Mouse (Mus musculus) forebrain, embryonic 12.5 days (tissue): Measurements from ENCODE around the gene Slc22a12. TPM values are rescaled to one million over a fixed set of nuclear protein-coding genes. Genes with fewer than 3 reads are reported as not detected.

Experiments
- ATAC-seq: fragments of 200-750 bp; cut with Nextera tagmentation; 2 replicates; pipeline ENCODE4 v1.8.0; 2017; ENCODE audit warnings: moderate TSS enrichment; ENCODE audit not compliant: low FRiP score
- H3K27ac ChIP-seq: fragments of 300-500 bp; sonication (generic); 2 replicates; pipeline ENCODE4 v1.5.1; 2016; ENCODE audit warnings: mild to moderate bottlenecking
- H3K27me3 ChIP-seq: fragments of 300-500 bp; sonication (generic); 2 replicates; pipeline ENCODE4 v1.6.1; 2016; ENCODE audit warnings: mild to moderate bottlenecking
- H3K36me3 ChIP-seq: fragments of 300-500 bp; sonication (generic); replicated peaks from 2 replicates; pipeline ENCODE4 v1.6.1; 2016; ENCODE audit warnings: mild to moderate bottlenecking
- H3K4me1 ChIP-seq: fragments of 300-500 bp; sonication (generic); 2 replicates; pipeline ENCODE4 v1.6.1; 2016
- H3K4me2 ChIP-seq: fragments of 300-500 bp; sonication (generic); 2 replicates; pipeline ENCODE4 v1.6.1; 2016; ENCODE audit warnings: mild to moderate bottlenecking, moderate library complexity
- H3K4me3 ChIP-seq: fragments of 300-500 bp; sonication (generic); replicated peaks from 2 replicates; pipeline ENCODE4 v1.5.1; 2016; ENCODE audit warnings: mild to moderate bottlenecking
- H3K9ac ChIP-seq: fragments of 300-500 bp; sonication (generic); 2 replicates; pipeline ENCODE4 v1.6.1; 2016; ENCODE audit warnings: mild to moderate bottlenecking
- H3K9me3 ChIP-seq: fragments of 300-500 bp; sonication (generic); 2 replicates; pipeline ENCODE4 v1.6.1; 2016
- WGBS: fragments of 180-500 bp; shearing (Covaris S2); methylation state at CpG from one replicate; pipeline ENCODE4 v1.1.7; 2016; 5-methylcytosine and 5-hydroxymethylcytosine counted together
- polyA plus RNA-seq: library from polyadenylated mRNA; unstranded; fragments of >200 nt; fragmentation: Nextera tagmentation; extraction: Ambion mirVana; gene quantifications from 2 replicates; pipeline ENCODE4 v1.2.1, GENCODE M21; 2016

Slc22a12 gene
- polyA plus RNA-seq, 1 experiment from 2014 or later = not detected

GRCm38 (mm10) chr19:6538546-6538945 is 4.3 kb downstream of the Slc22a12 start:
- no peak overlapping the region for H3K4me2 ChIP-seq
- WGBS = 96% methylated on average over 6 of the region's 6 CpGs
- no peak for ATAC-seq

GRCm38 (mm10) chr19:6537526-6537925 is 5.3 kb downstream of the Slc22a12 start:
- Histone ChIP-seq H3K27ac (no peak overlapping the region), H3K4me2 (no peak overlapping the region), H3K9ac (no peak overlapping the region), H3K9me3 (no peaks in the 10 kb centered on the region), H3K4me1 (peaks cover 18% of the 10 kb centered on the region), H3K4me3 (no peak overlapping the region), H3K36me3 (no peaks in the 10 kb centered on the region), H3K27me3 (no peaks in the 10 kb centered on the region)
- ATAC-seq = no peak
- 76% methylated on average over 8 of the region's 8 CpGs for WGBS

More at GRCm38 (mm10) chr19:6538546-6538945, 4.3 kb downstream of the Slc22a12 start:
- no peak overlapping the region for H3K27ac ChIP-seq
- no peak overlapping the region for H3K9ac ChIP-seq
- H3K36me3 ChIP-seq = no peaks in the 10 kb centered on the region
- H3K4me3 ChIP-seq = no peak overlapping the region
- no peaks in the 10 kb centered on the region for H3K27me3 ChIP-seq
- no peaks in the 10 kb centered on the region for H3K9me3 ChIP-seq
- peaks cover 13% of the 10 kb centered on the region for H3K4me1 ChIP-seq

DNA sequence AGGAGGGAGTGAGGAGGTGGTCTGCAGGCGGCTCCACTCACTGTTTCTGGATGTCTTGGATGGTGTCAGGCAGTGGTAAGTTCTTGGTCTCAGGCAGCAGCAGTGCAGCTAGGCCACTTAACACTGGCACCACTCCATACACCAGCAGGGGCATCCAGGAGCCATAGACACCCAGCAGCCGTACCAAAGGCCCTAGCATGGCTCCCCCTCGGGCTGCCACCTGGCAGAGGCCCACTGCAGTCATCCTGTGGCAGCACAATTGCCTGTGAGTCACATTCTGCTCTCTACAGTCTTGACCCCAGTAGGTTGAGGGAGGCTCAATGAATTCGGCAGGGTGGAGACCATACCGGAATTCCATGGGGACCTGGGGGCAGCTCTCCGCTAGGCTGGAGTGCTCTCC is 6.1 kb downstream of the Slc22a12 start:
- Histone ChIP-seq H3K4me2 (no peak overlapping the region), H3K4me3 (no peak overlapping the region), H3K27me3 (peaks cover 4% of the 10 kb centered on the region; the same call in 1 of the 2 replicates), H3K36me3 (no peaks in the 10 kb centered on the region), H3K9me3 (no peaks in the 10 kb centered on the region), H3K27ac (no peak overlapping the region), H3K4me1 (peaks cover 26% of the 10 kb centered on the region), H3K9ac (no peak overlapping the region)
- 61% methylated on average over 6 of the region's 6 CpGs for WGBS
- ATAC-seq = no peak

DNA sequence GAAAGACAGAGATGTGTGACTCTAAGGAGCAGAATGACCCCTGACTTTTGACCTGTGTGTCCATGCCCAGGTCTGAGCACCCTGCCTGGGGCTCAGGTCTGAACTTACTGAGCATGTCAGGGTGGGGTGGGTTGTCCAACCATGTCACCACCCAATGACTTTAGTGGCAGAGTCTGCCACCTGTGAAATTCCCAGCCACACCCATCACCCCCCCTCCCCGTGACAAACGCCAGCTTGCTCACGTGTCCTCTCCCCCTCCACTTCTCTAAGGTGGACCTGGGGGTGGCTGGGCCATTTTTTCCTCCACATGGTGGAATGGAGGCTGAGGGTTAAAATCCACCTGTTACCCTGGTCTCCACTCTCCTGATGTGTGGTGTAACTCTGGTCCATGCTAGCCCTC is 6.6 kb downstream of the Slc22a12 start:
- ATAC-seq = no peak
- WGBS = 80% methylated on average over 3 of the region's 3 CpGs

GRCm38 (mm10) chr19:6534118-6534415 is 8.8 kb downstream of the Slc22a12 start:
- Histone ChIP-seq H3K36me3 (no peaks in the 10 kb centered on the region), H3K9ac (no peak overlapping the region), H3K27ac (0 out of 2 replicates have a peak overlapping the region, but pooled peaks have one; percentile 25), H3K4me1 (peaks cover 51% of the 10 kb centered on the region), H3K27me3 (peaks cover 10% of the 10 kb centered on the region), H3K4me2 (no peak overlapping the region), H3K9me3 (no peaks in the 10 kb centered on the region), H3K4me3 (no peak overlapping the region)
- ATAC-seq = no peak
- 40% methylated on average over 5 of the region's 5 CpGs for WGBS

More for the DNA sequence above, 6.6 kb downstream of the Slc22a12 start:
- H3K9ac ChIP-seq = no peak overlapping the region
- no peak overlapping the region for H3K4me2 ChIP-seq
- H3K36me3 ChIP-seq = no peaks in the 10 kb centered on the region
- H3K4me1 ChIP-seq = peaks cover 31% of the 10 kb centered on the region
- H3K27ac ChIP-seq = no peak overlapping the region
- H3K4me3 ChIP-seq = no peak overlapping the region
- H3K27me3 ChIP-seq = peaks cover 9% of the 10 kb centered on the region
- H3K9me3 ChIP-seq = no peaks in the 10 kb centered on the region

DNA sequence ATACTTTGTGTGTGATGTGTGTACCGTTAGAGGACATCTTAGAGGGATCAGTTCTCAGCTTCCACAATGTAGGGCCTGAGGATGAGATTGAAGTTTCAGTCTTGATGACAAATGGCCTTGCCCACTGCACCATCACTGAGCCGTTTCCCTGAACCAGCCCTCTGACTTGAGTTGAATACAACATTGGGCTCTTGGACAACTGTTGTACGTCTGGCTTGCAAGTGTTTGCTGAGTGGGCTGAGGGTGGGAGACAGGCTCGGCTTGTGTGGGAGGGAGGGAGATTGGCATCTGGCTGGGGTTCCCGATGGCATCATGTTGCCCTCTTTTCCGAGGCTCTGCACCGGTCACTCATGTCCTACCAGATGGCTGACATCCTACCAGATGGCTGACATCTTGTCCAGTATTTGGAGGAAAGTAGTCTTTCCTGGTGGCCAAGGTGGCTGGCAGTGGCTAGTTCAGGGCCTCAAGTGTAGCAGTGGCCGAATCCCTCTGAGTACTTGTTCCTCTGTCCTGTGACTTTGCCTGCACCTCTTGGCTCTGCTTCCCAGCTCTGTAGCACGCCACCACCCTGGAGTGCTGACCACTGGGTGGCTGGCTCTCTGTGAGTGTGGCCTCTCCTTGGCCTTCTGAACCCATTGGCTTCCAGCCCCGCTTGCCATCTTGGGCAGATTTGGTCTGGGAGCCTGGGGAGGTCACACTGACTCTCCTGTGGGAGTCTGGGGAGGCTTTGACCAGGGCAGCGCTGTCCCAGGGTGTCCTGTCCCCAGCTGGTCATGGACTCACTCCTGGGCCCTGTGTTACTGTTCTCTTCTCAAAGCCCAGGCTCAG is 9.3 kb downstream of the Slc22a12 start:
- no peak overlapping the region for H3K4me3 ChIP-seq
- 80% methylated on average over 11 of the region's 11 CpGs for WGBS
- no peaks in the 10 kb centered on the region for H3K36me3 ChIP-seq
- H3K27ac ChIP-seq = 0 out of 2 replicates have a peak overlapping the region, but pooled peaks have one; percentile 80
- H3K4me1 ChIP-seq = peaks cover 52% of the 10 kb centered on the region
- no peak overlapping the region for H3K4me2 ChIP-seq
- peaks cover 10% of the 10 kb centered on the region for H3K27me3 ChIP-seq
- H3K9ac ChIP-seq = no peak overlapping the region
- no peak for ATAC-seq
- H3K9me3 ChIP-seq = no peaks in the 10 kb centered on the region

GRCm38 (mm10) chr19:6532656-6533055 is 10.2 kb downstream of the Slc22a12 start:
- H3K4me2 ChIP-seq = peak overlapping the region; percentile 88
- no peaks in the 10 kb centered on the region for H3K9me3 ChIP-seq
- peak overlapping the region; percentile 46 for H3K4me3 ChIP-seq
- 2% methylated on average over 12 of the region's 13 CpGs for WGBS
- peaks cover 10% of the 10 kb centered on the region for H3K27me3 ChIP-seq
- H3K4me1 ChIP-seq = peaks cover 52% of the 10 kb centered on the region
- ATAC-seq = no peak
- 0 out of 2 replicates have a peak, but pooled peaks cover 5% of the 10 kb centered on the region for H3K36me3 ChIP-seq
- peak overlapping the region; percentile 72; the same call in 1 of the 2 replicates for H3K9ac ChIP-seq
- peak overlapping the region; percentile 80; the same call in 1 of the 2 replicates for H3K27ac ChIP-seq

- WGBS = 2% methylated on average over 36 of the region's 36 CpGs
- Histone ChIP-seq H3K27me3 (peaks cover 10% of the 10 kb centered on the region), H3K4me2 (peak overlapping the region; percentile 88), H3K27ac (peak overlapping the region; percentile 80), H3K4me1 (peaks cover 52% of the 10 kb centered on the region), H3K36me3 (peaks cover 7% of the 10 kb centered on the region), H3K9ac (peak overlapping the region; percentile 72), H3K9me3 (no peaks in the 10 kb centered on the region), H3K4me3 (peak overlapping the region; percentile 46)
- 0 out of 2 replicates have a peak, but pooled peaks have one; percentile 27 for ATAC-seq
These were observed 10.9 kb downstream of the Slc22a12 start for GRCm38 (mm10) chr19:6531832-6532471.

GRCm38 (mm10) chr19:6531011-6531631 is 11.7 kb downstream of the Slc22a12 start:
- Histone ChIP-seq H3K9me3 (no peaks in the 10 kb centered on the region), H3K9ac (peak overlapping the region; percentile 72), H3K27ac (peak overlapping the region; percentile 80), H3K27me3 (peaks cover 10% of the 10 kb centered on the region), H3K4me2 (peak overlapping the region; percentile 88), H3K4me3 (peak overlapping the region; percentile 46), H3K4me1 (peaks cover 52% of the 10 kb centered on the region), H3K36me3 (peaks cover 16% of the 10 kb centered on the region)
- ATAC-seq = 0 out of 2 replicates have a peak, but pooled peaks have one; percentile 7
- 2% methylated on average over 55 of the region's 56 CpGs for WGBS

DNA sequence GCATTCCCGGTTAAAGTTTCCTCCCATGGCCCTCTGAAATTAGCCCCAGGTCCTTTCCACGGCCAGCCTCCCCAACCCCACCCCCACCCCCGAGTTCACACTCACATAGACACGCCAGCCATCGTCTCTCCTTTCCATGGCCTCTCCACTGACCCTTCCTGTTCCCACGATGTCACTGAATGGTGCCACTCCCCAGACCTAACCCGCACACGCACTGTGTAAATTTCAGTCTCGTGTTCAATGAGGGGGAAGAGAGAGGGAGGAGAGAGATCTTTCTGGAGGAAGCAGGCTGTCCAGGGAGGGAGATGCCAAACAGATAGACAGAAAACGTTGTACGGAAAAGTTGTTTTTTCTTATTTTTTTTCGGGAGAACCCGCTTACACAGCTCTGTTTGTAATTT is 12.5 kb downstream of the Slc22a12 start:
- ATAC-seq = no peak
- WGBS = 17% methylated on average over 13 of the region's 13 CpGs
- peak overlapping the region; percentile 36 for H3K4me2 ChIP-seq
- no peaks in the 10 kb centered on the region for H3K9me3 ChIP-seq
- H3K27ac ChIP-seq = 0 out of 2 replicates have a peak overlapping the region, but pooled peaks have one; percentile 31
- peaks cover 10% of the 10 kb centered on the region for H3K27me3 ChIP-seq
- H3K4me1 ChIP-seq = peaks cover 52% of the 10 kb centered on the region
- peaks cover 20% of the 10 kb centered on the region for H3K36me3 ChIP-seq
- no peak overlapping the region for H3K9ac ChIP-seq
- peak overlapping the region; percentile 8; the same call in 1 of the 2 replicates for H3K4me3 ChIP-seq

GRCm38 (mm10) chr19:6529265-6529985 is 13.4 kb downstream of the Slc22a12 start:
- H3K36me3 ChIP-seq = peaks cover 20% of the 10 kb centered on the region
- ATAC-seq = peak; percentile 39; the same call in 1 of the 2 replicates
- H3K27me3 ChIP-seq = peaks cover 10% of the 10 kb centered on the region
- H3K27ac ChIP-seq = peak overlapping the region; percentile 61
- peak overlapping the region; percentile 36 for H3K4me2 ChIP-seq
- no peaks in the 10 kb centered on the region for H3K9me3 ChIP-seq
- no peak overlapping the region for H3K4me3 ChIP-seq
- peaks cover 52% of the 10 kb centered on the region for H3K4me1 ChIP-seq
- WGBS = 56% methylated on average over 14 of the region's 14 CpGs
- no peak overlapping the region for H3K9ac ChIP-seq
